Mouse (Mus musculus): ENCODE measurements at regions not wholly inside any gene's neighbourhood (a gene's known extent, or its start where the extent isn't known, plus 50 kb on each side); places are given as distances from the start of the nearest gene placed in this dataset.

- ATAC-seq (ENCODE audit: low FRiP score, low TSS enrichment): peak; percentile 43; the same call in 1 of the 2 replicates
- Histone ChIP-seq H3K4me1 (ENCODE audit: control insufficient read depth, insufficient read depth, low read length) (peaks cover 7% of the 10 kb centered on the region; the same call in 1 of the 2 replicates), H3K4me3 (ENCODE audit: low read length) (no peak overlapping the region), H3K9me3 (ENCODE audit: control insufficient read depth, low read length) (no peaks in the 10 kb centered on the region), H3K4me2 (replicated peaks; ENCODE audit: low read depth, low read length) (no peak overlapping the region), H3K9ac (ENCODE audit: low read depth, low read length) (no peak overlapping the region), H3K27me3 (ENCODE audit: control insufficient read depth, insufficient read depth, low read length) (0 out of 2 replicates have a peak, but pooled peaks cover 3% of the 10 kb centered on the region), H3K27ac (ENCODE audit: low read depth, low read length) (no peak overlapping the region), H3K36me3 (ENCODE audit: control insufficient read depth, insufficient read depth, low read length) (no peaks in the 10 kb centered on the region)
- whole genome bisulfite sequencing: 17% methylated on average over 8 of the region's 8 CpGs
Measured at GRCm38 (mm10) chr11:114127426-114127825, 60.6 kb upstream of the Sdk2 start.

- WGBS: 50% methylated on average over 13 of the region's 13 CpGs
- no peak for ATAC-seq (ENCODE audit: low FRiP score, low TSS enrichment)
- Histone ChIP-seq H3K4me2 (replicated peaks; ENCODE audit: low read depth, low read length) (no peak overlapping the region), H3K27me3 (ENCODE audit: control insufficient read depth, insufficient read depth, low read length) (no peaks in the 10 kb centered on the region), H3K4me3 (ENCODE audit: low read length) (no peak overlapping the region), H3K27ac (ENCODE audit: low read depth, low read length) (no peak overlapping the region), H3K4me1 (ENCODE audit: control insufficient read depth, insufficient read depth, low read length) (peaks cover under 1% of the 10 kb centered on the region; the same call in 1 of the 2 replicates), H3K9ac (ENCODE audit: low read depth, low read length) (no peak overlapping the region), H3K9me3 (ENCODE audit: control insufficient read depth, low read length) (no peaks in the 10 kb centered on the region), H3K36me3 (ENCODE audit: control insufficient read depth, insufficient read depth, low read length) (no peaks in the 10 kb centered on the region)
Measured at GRCm38 (mm10) chr11:114122175-114122574, 55.3 kb upstream of the Sdk2 start.

GRCm38 (mm10) chr11:114119135-114119534 lies 52.3 kb upstream of the Sdk2 start:
- H3K36me3 ChIP-seq (ENCODE audit: control insufficient read depth, insufficient read depth, low read length): no peaks in the 10 kb centered on the region
- no peak overlapping the region for H3K4me2 ChIP-seq (replicated peaks; ENCODE audit: low read depth, low read length)
- no peak for ATAC-seq (ENCODE audit: low FRiP score, low TSS enrichment)
- H3K4me3 ChIP-seq (ENCODE audit: low read length): no peak overlapping the region
- H3K9ac ChIP-seq (ENCODE audit: low read depth, low read length): no peak overlapping the region
- H3K27ac ChIP-seq (ENCODE audit: low read depth, low read length): no peak overlapping the region
- H3K4me1 ChIP-seq (ENCODE audit: control insufficient read depth, insufficient read depth, low read length): no peaks in the 10 kb centered on the region
- no peaks in the 10 kb centered on the region for H3K9me3 ChIP-seq (ENCODE audit: control insufficient read depth, low read length)
- 46% methylated on average over 9 of the region's 9 CpGs for WGBS
- no peaks in the 10 kb centered on the region for H3K27me3 ChIP-seq (ENCODE audit: control insufficient read depth, insufficient read depth, low read length)

Measured in kidney, embryonic 14.5 days (tissue).